Mouse (Mus musculus): ENCODE data around the gene Hsf5.

- TF ChIP-seq CTCF (IDR thresholded peaks at IDR 0.05; ENCODE audit: low read depth, low read length) (no peak), POLR2A (IDR thresholded peaks at IDR 0.05; ENCODE audit: extremely low read depth, insufficient read depth, low read length) (no peak)
These were observed 62.0 kb downstream of the Hsf5 start for GRCm38 (mm10) chr11:87678976-87679375.

All from liver, adult 2 months (tissue).